Mouse (Mus musculus) urinary bladder, postnatal 10 days (tissue): ENCODE data around the gene Tbpl2.

Experiments used
- DNase-seq: peaks from one replicate; pipeline ENCODE4 v3.0.0; 2022; ENCODE audit warnings: low spot score

Tbpl2 gene

GRCm38 (mm10) chr2:24096495-24096894 lies at the start of gene Tbpl2:
Tbpl2 (minus strand) TSS chr2:24096595.
- DNase-seq, result no peak

DNA sequence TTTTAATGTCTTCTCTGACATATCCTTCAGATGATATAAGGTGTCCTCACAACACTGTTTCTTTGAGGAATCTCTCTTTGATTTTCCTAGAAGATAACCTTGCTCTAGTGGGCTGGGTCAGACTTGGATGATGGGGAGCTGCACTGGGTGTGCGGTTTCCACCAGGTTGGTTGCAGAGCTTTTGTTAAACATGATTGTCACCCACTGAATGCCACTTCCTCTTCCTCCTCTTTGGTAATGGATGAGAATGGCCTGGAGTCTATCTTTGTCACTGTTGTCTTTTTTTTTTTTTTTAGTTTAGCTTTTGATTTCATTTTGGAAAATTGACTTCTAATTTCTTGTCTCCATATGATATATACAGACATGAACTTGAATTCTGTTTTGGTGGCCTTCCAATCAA lies 38.0 kb upstream of the Tbpl2 start:
- DNase-seq, result no peak

GRCm38 (mm10) chr2:24109085-24109484 lies 12.7 kb upstream of the Tbpl2 start:
- no peak for DNase-seq

GRCm38 (mm10) chr2:24103619-24104289 lies 7.4 kb upstream of the Tbpl2 start:
- DNase-seq, result no peak

GRCm38 (mm10) chr2:24090921-24091320 lies 5.5 kb downstream of the Tbpl2 start:
- DNase-seq, result no peak

DNA sequence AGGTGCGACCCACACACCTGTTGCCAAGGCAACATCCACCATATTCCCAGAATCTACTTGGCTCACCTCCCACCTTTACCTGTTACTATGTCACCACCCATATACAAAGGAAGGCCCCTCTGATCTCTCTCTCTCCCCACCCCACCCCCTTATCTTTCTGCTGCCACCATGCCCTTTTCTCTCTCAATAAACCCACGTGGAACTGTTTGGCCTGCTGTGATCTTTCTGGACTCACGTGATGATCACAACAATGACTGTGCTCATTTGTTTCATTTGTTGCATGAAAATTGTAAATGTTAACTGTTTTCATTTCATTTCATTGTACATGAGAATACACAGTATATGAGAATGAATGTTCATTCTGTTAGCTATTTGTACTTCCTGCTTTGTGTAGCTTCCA lies 45.9 kb downstream of the Tbpl2 start:
- DNase-seq, result no peak

GRCm38 (mm10) chr2:24049344-24049990 lies 46.9 kb downstream of the Tbpl2 start, which contains the start of gene Hnmt:
Hnmt (minus strand) TSS chr2:24049394.
- DNase-seq, result no peak

DNA sequence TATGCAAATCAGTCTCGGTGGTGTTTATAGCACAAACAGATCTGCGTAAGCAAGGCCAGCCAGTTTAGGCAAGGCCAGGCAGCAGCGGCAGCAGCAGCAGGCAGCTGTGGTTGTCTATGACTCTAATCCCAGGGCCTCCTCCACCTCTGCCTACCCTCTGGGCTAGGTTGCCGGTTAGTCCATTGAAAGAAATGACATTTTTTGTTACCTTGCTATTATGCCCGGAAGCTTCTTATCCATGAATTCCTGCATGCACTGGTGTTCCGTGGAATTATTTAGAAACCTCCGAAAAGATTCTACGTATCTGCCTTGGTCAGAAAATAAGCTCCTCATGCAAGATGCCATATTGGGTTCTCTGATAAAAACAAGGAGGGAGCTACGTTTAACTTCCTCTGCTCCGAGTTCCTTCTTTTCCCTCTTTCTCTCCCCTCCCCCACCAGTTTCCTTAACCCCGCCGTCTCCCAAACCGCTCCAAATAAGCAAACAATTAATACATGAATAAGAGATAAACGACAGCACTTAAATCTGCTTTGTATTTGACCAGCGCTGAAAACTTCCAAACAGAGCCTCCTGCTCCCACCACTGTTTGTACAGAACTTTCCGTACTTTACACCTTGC lies 47.8 kb downstream of the Tbpl2 start:
- DNase-seq, result no peak

GRCm38 (mm10) chr2:24047551-24048479 lies 48.6 kb downstream of the Tbpl2 start:
- no peak for DNase-seq

DNA sequence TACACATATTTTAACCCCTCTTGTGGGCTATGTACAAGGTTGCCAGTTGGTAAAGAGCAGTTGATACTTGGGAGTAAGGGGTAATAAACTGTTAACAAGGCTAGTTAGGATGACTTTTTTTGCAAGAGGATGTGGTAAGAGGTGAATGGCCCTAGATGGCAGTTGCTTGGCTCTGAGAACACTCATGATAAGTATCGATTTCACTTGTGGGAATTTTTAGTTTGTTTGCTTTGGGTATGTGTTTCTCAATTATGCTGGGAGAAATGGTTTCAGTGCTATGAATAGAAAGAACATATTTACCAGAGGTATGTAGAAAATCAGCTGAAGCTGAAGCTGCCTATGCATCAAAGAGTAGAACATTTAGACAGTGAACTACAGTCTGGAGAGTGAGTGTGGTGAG lies 53.5 kb downstream of the Tbpl2 start:
- DNase-seq, result no peak

DNA sequence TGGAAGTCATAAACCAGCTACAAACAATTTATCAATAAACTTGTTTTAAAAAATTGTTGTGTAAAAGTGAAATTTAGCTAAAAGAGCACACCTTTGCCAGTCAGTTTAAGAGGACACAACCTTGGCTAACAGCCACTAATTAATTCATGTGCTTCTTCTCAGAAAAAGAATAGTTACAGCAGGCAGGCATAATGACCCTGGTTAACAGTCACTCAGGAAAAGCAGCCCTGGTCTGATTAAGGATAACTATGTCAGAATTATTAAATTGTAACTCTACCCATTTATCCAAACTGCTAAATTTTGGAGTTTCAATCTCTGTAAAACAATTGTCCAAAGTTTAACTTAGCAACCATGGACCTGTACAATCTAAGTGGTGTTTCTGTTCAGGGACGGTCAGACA lies 55.9 kb downstream of the Tbpl2 start:
- DNase-seq, result no peak
